ENCODE assay signal across 17 mouse cellular contexts in genomic region chr7:96871031-96871430, GRCm38 (mm10).
"Had no signal": no experiment of that assay in that cellular context is flagged by ENCODE, and none has a peak within 500 bp of the region (broad histone marks: within the 10 kb centered on the region; RNA-seq: fewer than 3 reads in every experiment).

No protein-coding gene starts in this region.

- H3K9me3 ChIP-seq: midbrain, embryonic 10.5 days; midbrain, embryonic 12.5 days; neural tube, embryonic 13.5 days; neural tube, embryonic 15.5 days had no signal

- H3K27ac ChIP-seq: midbrain, embryonic 10.5 days; midbrain, embryonic 12.5 days; neural tube, embryonic 13.5 days; neural tube, embryonic 15.5 days had no signal

- H3K4me2 ChIP-seq: lung, embryonic 14.5 days; midbrain, embryonic 12.5 days; neural tube, embryonic 13.5 days; neural tube, embryonic 15.5 days had no signal

- H3K4me1 ChIP-seq: midbrain, embryonic 12.5 days had no signal

- ATAC-seq: midbrain, embryonic 16.5 days had no signal

- H3K9ac ChIP-seq: lung, embryonic 14.5 days; midbrain, embryonic 12.5 days; neural tube, embryonic 13.5 days; neural tube, embryonic 15.5 days had no signal

- DNase-seq: lung, adult 18-20 months; lung, postnatal 10 days; lung, postnatal 4 days; midbrain, embryonic 14.5 days; right cerebral cortex, adult 18-20 months; right cerebral cortex, postnatal 25 days; right cerebral cortex, postnatal 4 days; spleen, adult 18-20 months; thymus, adult 18-20 months; thymus, postnatal 36 days had no signal

- H3K27me3 ChIP-seq: midbrain, embryonic 12.5 days; neural tube, embryonic 13.5 days; neural tube, embryonic 15.5 days had no signal

- H3K4me3 ChIP-seq: midbrain, embryonic 10.5 days; midbrain, embryonic 12.5 days; myocyte; neural tube, embryonic 13.5 days; neural tube, embryonic 15.5 days had no signal
